Mouse (Mus musculus) hindbrain, embryonic 14.5 days (tissue): ENCODE measurements at regions not wholly inside any gene's neighbourhood (a gene's known extent, or its start where the extent isn't known, plus 50 kb on each side); places are given as distances from the start of the nearest gene placed in this dataset.
A peak's percentile ranks its signal among the peaks of the same experiment; 100 is the strongest.

Experiments
- ATAC-seq: fragments of 200-750 bp; cut with Nextera tagmentation; 2 replicates; pipeline ENCODE4 v1.8.0; 2017; ENCODE audit warnings: moderate number of reproducible peaks, mild to moderate bottlenecking, moderate TSS enrichment, moderate library complexity; ENCODE audit not compliant: low FRiP score
- DNase-seq: peaks from one replicate; pipeline ENCODE4 v3.0.0-alpha.2; 2015; ENCODE audit warnings: low spot score
- H3K27ac ChIP-seq: fragments of 300-500 bp; sonication (generic); 2 replicates; pipeline ENCODE4 v1.5.1; 2014; ENCODE audit warnings: mild to moderate bottlenecking, moderate library complexity
- H3K27me3 ChIP-seq: fragments of 300-500 bp; sonication (generic); 2 replicates; pipeline ENCODE4 v1.6.1; 2014; ENCODE audit warnings: mild to moderate bottlenecking, low read length, mixed read lengths; ENCODE audit not compliant: control insufficient read depth, insufficient read depth
- H3K36me3 ChIP-seq: fragments of 300-500 bp; sonication (generic); replicated peaks from 2 replicates; pipeline ENCODE4 v1.6.1; 2014; ENCODE audit not compliant: control insufficient read depth, insufficient read depth
- H3K4me1 ChIP-seq: fragments of 300-500 bp; sonication (generic); replicated peaks from 2 replicates; pipeline ENCODE4 v1.6.1; 2014; ENCODE audit warnings: antibody characterized with exemption, low read length, mixed read lengths; ENCODE audit not compliant: control insufficient read depth, insufficient read depth
- H3K4me2 ChIP-seq: fragments of 300-500 bp; sonication (generic); replicated peaks from 2 replicates; pipeline ENCODE4 v1.6.1; 2014; ENCODE audit warnings: mild to moderate bottlenecking, moderate library complexity
- H3K4me3 ChIP-seq: fragments of 300-500 bp; sonication (generic); replicated peaks from 2 replicates; pipeline ENCODE4 v1.5.1; 2014; ENCODE audit warnings: mild to moderate bottlenecking, low read length
- H3K9ac ChIP-seq: fragments of 300-500 bp; sonication (generic); 2 replicates; pipeline ENCODE4 v1.6.1; 2014
- H3K9me3 ChIP-seq: fragments of 300-500 bp; sonication (generic); 2 replicates; pipeline ENCODE4 v1.6.1; 2016; ENCODE audit warnings: low read length; ENCODE audit not compliant: control insufficient read depth
- WGBS: fragments of 180-500 bp; shearing (Covaris S2); extraction: QIAGEN DNeasy Blood & Tissue Kit; methylation state at CpG from one replicate; pipeline ENCODE4 v1.1.7; 2014; 5-methylcytosine and 5-hydroxymethylcytosine counted together

DNA sequence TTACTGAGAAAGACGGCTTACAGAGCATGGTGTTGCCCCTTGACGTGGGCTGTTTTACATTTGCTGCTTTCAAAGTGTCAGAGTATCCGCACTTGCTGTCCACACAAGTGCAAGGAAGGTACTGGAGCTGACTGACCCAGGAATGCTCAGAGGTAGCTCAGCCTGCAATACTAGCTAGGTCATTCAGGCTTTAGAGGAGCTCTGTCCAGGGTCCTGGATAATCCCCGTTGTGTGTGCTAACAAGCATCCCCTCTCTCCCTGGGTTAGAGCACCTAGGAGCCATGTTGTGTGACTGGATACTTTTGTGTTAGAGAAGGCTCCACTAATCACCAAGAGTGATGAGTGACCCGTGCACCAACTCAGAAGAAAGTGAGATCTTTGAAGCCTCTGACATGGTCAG is 431.9 kb upstream of the 3110018I06Rik start:
- no peak for ATAC-seq

DNA sequence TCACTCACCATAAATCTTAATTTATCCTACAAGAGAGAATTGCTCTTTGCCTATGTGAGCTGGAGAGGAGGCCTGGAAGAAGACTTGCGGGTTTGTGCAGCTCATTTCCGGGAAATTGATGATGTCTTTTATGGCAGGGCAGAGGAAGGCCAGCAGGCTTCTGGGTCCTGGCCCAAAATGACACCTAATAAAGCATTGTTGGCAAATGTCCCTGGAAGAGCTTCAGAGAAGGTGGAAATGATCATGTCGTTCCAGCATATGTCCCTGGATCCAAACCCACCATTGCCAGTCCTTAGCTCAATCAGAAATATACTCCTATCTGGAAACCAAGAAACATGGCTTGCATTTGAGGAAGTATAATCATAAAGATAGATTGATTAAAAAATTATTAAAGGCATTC is 427.9 kb upstream of the 3110018I06Rik start:
- Histone ChIP-seq H3K9ac (no peak overlapping the region), H3K27me3 (no peaks in the 10 kb centered on the region), H3K36me3 (no peaks in the 10 kb centered on the region), H3K4me1 (no peaks in the 10 kb centered on the region), H3K27ac (no peak overlapping the region), H3K4me3 (no peak overlapping the region), H3K9me3 (0 out of 2 replicates have a peak, but pooled peaks cover 8% of the 10 kb centered on the region), H3K4me2 (no peak overlapping the region)
- 79% methylated on average over 3 of the region's 3 CpGs for WGBS
- no peak for ATAC-seq
- DNase-seq, result no peak

More for the DNA sequence above, 431.9 kb upstream of the 3110018I06Rik start:
- no peaks in the 10 kb centered on the region for H3K9me3 ChIP-seq
- WGBS, result 46% methylated on average over 5 of the region's 5 CpGs
- H3K36me3 ChIP-seq, result no peaks in the 10 kb centered on the region
- H3K9ac ChIP-seq, result no peak overlapping the region
- H3K4me3 ChIP-seq, result no peak overlapping the region
- H3K27me3 ChIP-seq, result no peaks in the 10 kb centered on the region
- no peak overlapping the region for H3K4me2 ChIP-seq
- DNase-seq, result no peak
- H3K4me1 ChIP-seq, result no peaks in the 10 kb centered on the region
- no peak overlapping the region for H3K27ac ChIP-seq

DNA sequence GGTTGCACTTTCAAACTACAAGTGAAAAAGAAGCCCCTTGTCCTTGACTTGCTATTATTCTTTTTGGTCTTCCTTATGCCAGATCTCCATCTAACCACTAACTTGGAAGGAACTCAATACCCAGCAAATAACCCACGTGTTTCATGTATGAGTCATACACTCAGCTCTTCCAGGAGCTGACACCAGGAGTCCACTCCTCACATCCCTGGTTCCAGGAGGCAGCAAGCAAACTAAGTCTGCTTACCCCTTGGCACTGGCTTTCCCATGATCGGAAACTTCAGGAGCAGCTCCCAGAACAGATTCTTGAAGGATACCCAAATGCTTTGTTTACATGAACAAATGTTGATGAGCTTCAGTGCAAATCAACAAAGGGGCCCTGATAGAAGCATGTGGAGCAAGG is 421.1 kb upstream of the 3110018I06Rik start:
- ATAC-seq, result no peak
- no peak for DNase-seq
- Histone ChIP-seq H3K36me3 (no peaks in the 10 kb centered on the region), H3K4me3 (no peak overlapping the region), H3K27ac (no peak overlapping the region), H3K4me2 (no peak overlapping the region), H3K27me3 (no peaks in the 10 kb centered on the region), H3K4me1 (no peaks in the 10 kb centered on the region), H3K9ac (no peak overlapping the region), H3K9me3 (0 out of 2 replicates have a peak, but pooled peaks cover 8% of the 10 kb centered on the region)
- 82% methylated on average over 2 of the region's 2 CpGs for WGBS

DNA sequence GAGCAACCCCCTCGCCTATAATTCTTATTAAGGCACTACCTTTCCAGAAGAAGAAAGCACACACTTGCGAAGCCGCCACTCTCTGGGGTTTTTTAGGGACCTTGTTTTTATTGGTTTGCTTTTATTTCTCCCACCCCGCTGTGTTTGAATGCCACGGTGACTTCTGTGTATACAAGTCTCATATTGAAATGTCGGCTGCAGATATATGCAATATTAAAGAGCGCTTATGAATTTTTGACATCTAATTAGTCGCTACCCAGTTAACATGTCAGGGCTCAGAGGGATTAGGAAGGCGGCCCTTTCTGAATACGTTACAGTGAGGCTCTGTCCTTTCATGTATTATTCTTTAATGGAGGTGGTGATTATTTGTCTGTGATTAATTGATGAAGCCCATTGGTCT is 405.9 kb upstream of the 3110018I06Rik start:
- H3K9me3 ChIP-seq, result no peaks in the 10 kb centered on the region
- no peaks in the 10 kb centered on the region for H3K27me3 ChIP-seq
- no peak for ATAC-seq
- no peak overlapping the region for H3K4me2 ChIP-seq
- no peaks in the 10 kb centered on the region for H3K36me3 ChIP-seq
- H3K27ac ChIP-seq, result no peak overlapping the region
- H3K4me1 ChIP-seq, result peaks cover 19% of the 10 kb centered on the region
- no peak for DNase-seq
- H3K9ac ChIP-seq, result no peak overlapping the region
- H3K4me3 ChIP-seq, result no peak overlapping the region
- WGBS, result 39% methylated on average over 10 of the region's 10 CpGs

- H3K27me3 ChIP-seq, result no peaks in the 10 kb centered on the region
- 35% methylated on average over 14 of the region's 14 CpGs for WGBS
- H3K4me2 ChIP-seq, result no peak overlapping the region
- no peak overlapping the region for H3K4me3 ChIP-seq
- H3K4me1 ChIP-seq, result peaks cover 19% of the 10 kb centered on the region
- ATAC-seq (no peak; the same call in 1 of the 2 replicates), DNase-seq (no peak)
- 0 out of 2 replicates have a peak overlapping the region, but pooled peaks have one; percentile 11 for H3K9ac ChIP-seq
- H3K36me3 ChIP-seq, result no peaks in the 10 kb centered on the region
- no peaks in the 10 kb centered on the region for H3K9me3 ChIP-seq
- peak overlapping the region; percentile 49 for H3K27ac ChIP-seq
Measured at GRCm38 (mm10) chr12:107085058-107085905, 403.1 kb upstream of the 3110018I06Rik start.

- DNase-seq, result peak; percentile 59
- no peaks in the 10 kb centered on the region for H3K36me3 ChIP-seq
- no peak overlapping the region for H3K4me2 ChIP-seq
- ATAC-seq, result 0 out of 2 replicates have a peak, but pooled peaks have one; percentile 27
- WGBS, result 38% methylated on average over 16 of the region's 16 CpGs
- peaks cover 19% of the 10 kb centered on the region for H3K4me1 ChIP-seq
- no peak overlapping the region for H3K4me3 ChIP-seq
- H3K27me3 ChIP-seq, result no peaks in the 10 kb centered on the region
- H3K9ac ChIP-seq, result no peak overlapping the region
- no peaks in the 10 kb centered on the region for H3K9me3 ChIP-seq
- H3K27ac ChIP-seq, result peak overlapping the region; percentile 39; the same call in 1 of the 2 replicates
Measured at GRCm38 (mm10) chr12:107085906-107086655, 402.4 kb upstream of the 3110018I06Rik start.

GRCm38 (mm10) chr12:107092151-107092550 is 396.3 kb upstream of the 3110018I06Rik start:
- Histone ChIP-seq H3K27me3 (no peaks in the 10 kb centered on the region), H3K4me3 (no peak overlapping the region), H3K4me1 (no peaks in the 10 kb centered on the region; the same call in 1 of the 2 replicates), H3K9ac (no peak overlapping the region), H3K36me3 (no peaks in the 10 kb centered on the region), H3K9me3 (no peaks in the 10 kb centered on the region), H3K4me2 (no peak overlapping the region), H3K27ac (no peak overlapping the region)
- 91% methylated on average over 3 of the region's 3 CpGs for WGBS
- DNase-seq (no peak), ATAC-seq (no peak)

- no peak overlapping the region for H3K4me2 ChIP-seq
- no peak overlapping the region for H3K4me3 ChIP-seq
- WGBS, result 88% methylated on average over 13 of the region's 13 CpGs
- no peak for ATAC-seq
- no peaks in the 10 kb centered on the region for H3K27me3 ChIP-seq
- H3K27ac ChIP-seq, result no peak overlapping the region
- no peak for DNase-seq
- H3K4me1 ChIP-seq, result no peaks in the 10 kb centered on the region
- 0 out of 2 replicates have a peak, but pooled peaks cover 4% of the 10 kb centered on the region for H3K9me3 ChIP-seq
- no peak overlapping the region for H3K9ac ChIP-seq
- no peaks in the 10 kb centered on the region for H3K36me3 ChIP-seq
Measured at GRCm38 (mm10) chr12:107093326-107093725, 395.1 kb upstream of the 3110018I06Rik start.

DNA sequence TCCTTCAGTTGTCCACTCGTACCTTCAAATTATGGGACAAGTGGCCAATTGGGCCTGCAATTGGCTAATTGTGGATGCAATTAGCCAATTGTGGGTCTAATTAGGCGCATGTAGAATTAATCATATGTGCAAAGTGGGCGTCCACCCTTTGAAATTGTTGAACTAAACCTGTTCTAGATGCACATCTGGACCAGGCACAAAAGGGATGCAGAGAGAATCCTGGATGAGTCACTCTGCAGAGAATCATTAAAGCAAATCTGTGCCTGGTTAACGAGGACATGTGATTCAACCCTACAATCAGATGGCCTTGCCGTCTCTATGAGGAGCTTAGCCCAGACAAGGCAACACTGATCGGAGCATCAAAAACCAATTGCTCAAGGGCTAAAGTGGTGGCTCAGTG is 393.0 kb upstream of the 3110018I06Rik start:
- H3K4me1 ChIP-seq, result peaks cover 6% of the 10 kb centered on the region; the same call in 1 of the 2 replicates
- no peaks in the 10 kb centered on the region for H3K36me3 ChIP-seq
- no peak for ATAC-seq
- H3K27me3 ChIP-seq, result no peaks in the 10 kb centered on the region
- H3K27ac ChIP-seq, result no peak overlapping the region
- no peak for DNase-seq
- 0 out of 2 replicates have a peak, but pooled peaks cover 4% of the 10 kb centered on the region for H3K9me3 ChIP-seq
- H3K9ac ChIP-seq, result no peak overlapping the region
- 76% methylated on average over 6 of the region's 6 CpGs for WGBS
- no peak overlapping the region for H3K4me3 ChIP-seq
- no peak overlapping the region for H3K4me2 ChIP-seq
